Mouse (Mus musculus) spleen, adult 2 months (tissue): ENCODE results near the gene Stk39.

Experiments
- CTCF ChIP-seq: fragments of 200-500 bp; IDR thresholded peaks from 2 replicates; pipeline ENCODE4 v1.5.1; 2011; ENCODE audit warnings: mild to moderate bottlenecking, inconsistent platforms; ENCODE audit not compliant: insufficient read depth, insufficient read length, insufficient replicate concordance; ENCODE audit errors: extremely low read depth
- POLR2A ChIP-seq: fragments of 200-500 bp; IDR thresholded peaks from 2 replicates; pipeline ENCODE4 v1.6.1; 2011; ENCODE audit warnings: low read depth, low read length, inconsistent platforms

DNA sequence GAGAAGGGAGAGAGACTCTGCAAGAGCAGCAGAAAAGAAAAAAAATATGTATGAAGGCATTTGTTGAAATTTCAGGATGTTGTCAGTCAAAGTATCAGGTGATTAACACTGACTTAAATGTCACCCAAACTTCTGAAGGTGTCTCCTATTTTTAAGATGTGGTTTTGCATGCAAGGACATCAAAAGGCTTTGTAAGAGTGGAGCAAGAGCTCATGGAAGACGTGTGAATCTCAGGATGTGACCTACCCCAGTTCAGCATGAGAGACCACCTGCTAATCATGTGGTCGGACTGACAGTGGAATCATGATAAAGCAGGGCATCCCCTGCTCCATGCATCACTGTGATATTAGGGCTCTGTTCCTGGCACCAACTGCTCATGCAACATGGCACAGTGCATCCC, 175.3 kb downstream of the Stk39 start:
- no peak for TF ChIP-seq CTCF
- TF ChIP-seq POLR2A: no peak
